Mouse (Mus musculus) ES-E14 (cell line): ENCODE measurements around the gene Stx12. TPM values are rescaled to one million over a fixed set of nuclear protein-coding genes. Genes with fewer than 3 reads are reported as not detected.

Source experiments
- DNase-seq: peaks from one replicate; pipeline ENCODE4 v3.0.0-alpha.2; 2013; ENCODE audit warnings: low read depth, low spot score
- H3K27ac ChIP-seq: 2 replicates; pipeline ENCODE4 v1.5.1; 2012; ENCODE audit warnings: low read depth, mild to moderate bottlenecking, low read length, moderate library complexity, mixed read lengths; ENCODE audit not compliant: poor library complexity, insufficient read depth, severe bottlenecking
- H3K36me3 ChIP-seq: 2 replicates; pipeline ENCODE4 v1.6.1; 2012; ENCODE audit warnings: mild to moderate bottlenecking, low read length, moderate library complexity, mixed read lengths; ENCODE audit not compliant: control insufficient read depth, poor library complexity, insufficient read depth, severe bottlenecking
- H3K4me1 ChIP-seq, 2 experiments: fragments of 150-350 bp in 1 of 2; sonication (generic) in 1 of 2; 2 replicates each; pipeline ENCODE4 v1.6.1; 2012; ENCODE audit warnings: low read length in 2 of 2, mild to moderate bottlenecking in 1 of 2, mixed read lengths in 1 of 2; ENCODE audit not compliant: control insufficient read depth in 2 of 2, insufficient read depth in 2 of 2, poor library complexity in 1 of 2
- H3K4me3 ChIP-seq, 2 experiments: fragments of 150-350 bp in 1 of 2; sonication (generic) in 1 of 2; 2 replicates each; pipeline ENCODE4 v1.5.1; 2012; ENCODE audit warnings: low read length in 2 of 2, low read depth in 1 of 2, mild to moderate bottlenecking in 1 of 2, mixed read lengths in 1 of 2; ENCODE audit not compliant: insufficient read depth in 1 of 2, poor library complexity in 1 of 2, severe bottlenecking in 1 of 2
- H3K9ac ChIP-seq: 2 replicates; pipeline ENCODE4 v1.6.1; 2012; ENCODE audit warnings: low read depth, mild to moderate bottlenecking, low read length, mixed read lengths; ENCODE audit not compliant: poor library complexity, insufficient read depth, severe bottlenecking
- H3K9me3 ChIP-seq: fragments of 150-350 bp; sonication (generic); 2 replicates; pipeline ENCODE4 v1.6.1; 2012; ENCODE audit warnings: low read depth, mild to moderate bottlenecking, low read length; ENCODE audit not compliant: control insufficient read depth, insufficient read depth
- CHD2 ChIP-seq: IDR thresholded peaks from 2 replicates; pipeline ENCODE4 v1.6.1; 2014; ENCODE audit warnings: mild to moderate bottlenecking, low read depth, low read length, inconsistent platforms
- HCFC1 ChIP-seq: IDR thresholded peaks from 2 replicates; pipeline ENCODE4 v1.6.1; 2012; ENCODE audit warnings: low read length, inconsistent platforms, borderline replicate concordance; ENCODE audit not compliant: insufficient read depth
- MAFK ChIP-seq: IDR thresholded peaks from 2 replicates; pipeline ENCODE4 v1.6.1; 2014; ENCODE audit warnings: mild to moderate bottlenecking, low read depth, low read length, inconsistent platforms; ENCODE audit not compliant: insufficient read depth
- ZC3H11A ChIP-seq: IDR thresholded peaks from 2 replicates; pipeline ENCODE4 v1.6.1; 2012; ENCODE audit warnings: low read depth, mild to moderate bottlenecking, inconsistent platforms, low read length, borderline replicate concordance
- ZNF384 ChIP-seq: IDR thresholded peaks from 2 replicates; pipeline ENCODE4 v1.6.1; 2012; ENCODE audit warnings: low read depth, low read length, inconsistent platforms
- in situ Hi-C, 2 experiments: fragments of 600-800 bp; cut with MboI; formaldehyde crosslinking; loops; one replicate each; pipeline ENCODE4 v1.15.1; 2025; ENCODE audit warnings: low sequenced_read_pairs in 2 of 2, inconsistent platforms in 1 of 2; ENCODE audit not compliant: unreplicated experiment in 2 of 2
- total RNA-seq: library from RNA; depleted of rRNA; stranded (reverse); fragments of 300-350 nt; gene quantifications from 2 replicates; pipeline ENCODE4 v1.2.3, GENCODE M21; 2012

The Stx12 gene
- total RNA-seq, 1 experiment, result 27.6 TPM

- peaks cover 11% of the 10 kb centered on the region for H3K36me3 ChIP-seq
- TF ChIP-seq CHD2 (peak; percentile 44; the same call in 1 of the 2 replicates), ZC3H11A (no peak), HCFC1 (no peak), MAFK (no peak)
- H3K27ac ChIP-seq, result no peak overlapping the region
- no peak overlapping the region for H3K9ac ChIP-seq
- DNase-seq, result no peak
- no peak overlapping the region for H3K4me3 ChIP-seq
- H3K9me3 ChIP-seq, result no peaks in the 10 kb centered on the region
- no peaks in the 10 kb centered on the region for H3K4me1 ChIP-seq
- in situ Hi-C loops, result no loop called here
Measured at GRCm38 (mm10) chr4:132863012-132863411, 21.3 kb downstream of the Stx12 start.

- H3K36me3 ChIP-seq, result peaks cover 18% of the 10 kb centered on the region
Measured at GRCm38 (mm10) chr4:132860880-132861279, 23.4 kb downstream of the Stx12 start.

GRCm38 (mm10) chr4:132843705-132844071 lies 40.6 kb downstream of the Stx12 start:
- no peak overlapping the region for H3K27ac ChIP-seq
- H3K9ac ChIP-seq, result no peak overlapping the region
- no peak for DNase-seq
- in situ Hi-C loops, result no loop called here
- TF ChIP-seq CHD2 (no peak), ZC3H11A (no peak), HCFC1 (no peak), MAFK (no peak), ZNF384 (no peak)
- H3K4me3 ChIP-seq, result no peak overlapping the region
- H3K4me1 ChIP-seq, result peaks cover 0 to 2% of the 10 kb centered on the region in 2 experiments; a peak in 1 of 4 replicates
- H3K36me3 ChIP-seq, result peaks cover 9% of the 10 kb centered on the region
- no peaks in the 10 kb centered on the region; the same call in 1 of the 2 replicates for H3K9me3 ChIP-seq

More at GRCm38 (mm10) chr4:132860880-132861279, 23.4 kb downstream of the Stx12 start:
- DNase-seq, result no peak
- Histone ChIP-seq H3K9ac (no peak overlapping the region), H3K9me3 (no peaks in the 10 kb centered on the region), H3K4me1 (no peaks in the 10 kb centered on the region), H3K4me3 (no peak overlapping the region), H3K27ac (no peak overlapping the region)
- TF ChIP-seq MAFK, result no peak
- TF ChIP-seq HCFC1, result no peak
- TF ChIP-seq ZC3H11A, result no peak
- TF ChIP-seq CHD2, result no peak
- no peak for TF ChIP-seq ZNF384
- in situ Hi-C loops, result no loop called here

GRCm38 (mm10) chr4:132842970-132843704 lies 41.2 kb downstream of the Stx12 start, which contains the start of gene Ppp1r8:
Ppp1r8 (minus strand) TSS chr4:132843169.
- H3K27ac ChIP-seq, result peak within 1 kb of the TSS; percentile 48
- H3K4me3 ChIP-seq, result peak within 1 kb of the TSS; percentile 71 to 96
- H3K9me3 ChIP-seq, result no peaks in the 10 kb centered on the region; the same call in 1 of the 2 replicates
- H3K4me1 ChIP-seq, result peaks cover 0 to 2% of the 10 kb centered on the region in 2 experiments; a peak in 1 of 4 replicates
- peak; percentile 91 for DNase-seq
- in situ Hi-C loops, result no loop called here
- peak within 1 kb of the TSS; percentile 98 for H3K9ac ChIP-seq
- H3K36me3 ChIP-seq, result peaks cover 12% of the 10 kb centered on the region
- no peak for TF ChIP-seq ZC3H11A
- TF ChIP-seq ZNF384, result peak; percentile 84
